Mouse (Mus musculus): ENCODE measurements around the gene Olfm2. TPM values are rescaled to one million over a fixed set of nuclear protein-coding genes. Genes with fewer than 3 reads are reported as not detected.

Gene Olfm2
- total RNA-seq, 2 experiments from 2014 or later = 0.50 to 1.2 TPM

Other genes starting within 250 kb of the Olfm2 start
- gene Zfp266, start 224.9 kb downstream of the Olfm2 start, total RNA-seq (2021) = 10 to 100 TPM; 40.1 to 48.1 TPM
- gene Zfp846, start 165.1 kb downstream of the Olfm2 start, total RNA-seq (2021) = 10 to 100 TPM in 1 of 2 experiments, 1 to 10 TPM in 1; 9.5 to 12.1 TPM
- gene Ubl5, start 103.5 kb downstream of the Olfm2 start, total RNA-seq (2021) = 100 to 1,000 TPM; 221 to 248 TPM
- 10 to 100 TPM; 14.3 to 17.3 TPM for gene Fbxl12, start 101.6 kb downstream of the Olfm2 start, total RNA-seq (2021)
- 10 to 100 TPM; 18.7 to 18.8 TPM for gene Pin1, start 94.3 kb downstream of the Olfm2 start, total RNA-seq (2021)
- 10 to 100 TPM; 22.2 to 25.4 TPM for gene Col5a3, start 68.7 kb upstream of the Olfm2 start, total RNA-seq (2021)
- gene Rdh8, start 72.2 kb upstream of the Olfm2 start, total RNA-seq (2021) = not detected
- 1 to 10 TPM; 6.5 to 7.2 TPM for gene A230050P20Rik, start 122.3 kb upstream of the Olfm2 start, total RNA-seq (2021)
- 1 to 10 TPM; 1.7 to 1.8 TPM for gene Angptl6, start 133.4 kb upstream of the Olfm2 start, total RNA-seq (2021)
- gene Ppan, start 141.8 kb upstream of the Olfm2 start, total RNA-seq (2021) = 10 to 100 TPM; 13.2 to 13.9 TPM
- gene Eif3g, start 152.3 kb upstream of the Olfm2 start, total RNA-seq (2021) = 100 to 1,000 TPM; 109 to 113 TPM
- 10 to 100 TPM; 28.9 to 30.6 TPM for gene Dnmt1, start 213.5 kb upstream of the Olfm2 start, total RNA-seq (2021)
- 10 to 100 TPM; 10.2 to 11.0 TPM for gene S1pr2, start 230.4 kb upstream of the Olfm2 start, total RNA-seq (2021)